Mouse (Mus musculus): Measurements from ENCODE around the gene Atp5d.

DNA sequence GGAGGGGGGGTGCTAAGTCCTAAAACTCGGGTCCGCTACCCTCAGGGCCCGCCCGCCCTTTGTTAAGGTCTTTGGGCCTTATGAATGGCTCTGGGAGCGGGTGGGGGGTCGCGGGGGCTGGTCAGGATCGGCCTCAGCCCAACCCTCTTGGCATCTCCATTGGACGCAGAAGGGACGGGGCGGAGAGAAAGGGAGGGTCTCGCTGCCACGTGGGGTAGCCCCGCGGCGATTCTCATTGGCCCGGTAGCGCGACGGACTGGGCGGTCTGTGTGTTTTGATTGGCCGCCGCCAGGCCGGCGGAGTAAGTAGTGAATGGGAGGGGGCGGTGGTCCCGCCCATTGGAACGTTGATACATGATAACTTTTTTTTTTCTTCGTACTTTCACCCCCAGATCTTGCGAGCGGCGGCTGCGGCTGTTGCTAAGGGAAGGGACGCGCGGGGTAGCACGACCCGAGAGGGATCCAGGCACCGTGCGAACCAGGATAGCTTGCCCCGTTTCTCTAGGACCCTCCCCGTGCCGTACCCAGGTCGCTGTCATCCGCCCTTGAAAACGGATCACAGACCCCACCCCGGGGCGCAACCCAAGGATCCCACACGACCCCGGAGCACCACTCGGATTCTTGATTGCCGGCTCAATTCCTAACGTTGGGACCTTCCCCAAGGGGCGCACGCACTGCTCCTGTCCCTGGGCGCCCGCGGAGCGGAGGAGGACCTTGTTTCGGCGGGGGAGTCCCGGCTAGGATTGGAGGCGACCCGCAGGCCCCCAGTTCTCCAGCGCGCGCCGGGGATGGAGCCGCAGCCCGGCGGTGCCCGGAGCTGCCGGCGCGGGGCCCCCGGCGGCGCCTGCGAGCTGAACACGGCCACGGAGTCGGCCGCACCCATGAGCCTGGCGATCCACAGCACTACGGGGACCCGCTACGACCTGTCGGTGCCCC is 11.1 kb downstream of the Atp5d start:
- TF ChIP-seq POLR2A (IDR thresholded peaks at IDR 0.05; ENCODE audit: insufficient read depth, low read depth, low read length), result peak; percentile 83
- TF ChIP-seq EP300 (IDR thresholded peaks at IDR 0.05; ENCODE audit: insufficient read depth, low read depth, low read length), result peak; percentile 51
- no peak for TF ChIP-seq CTCF (IDR thresholded peaks at IDR 0.05)
